Mouse (Mus musculus): ENCODE measurements around the gene Coch.

DNA sequence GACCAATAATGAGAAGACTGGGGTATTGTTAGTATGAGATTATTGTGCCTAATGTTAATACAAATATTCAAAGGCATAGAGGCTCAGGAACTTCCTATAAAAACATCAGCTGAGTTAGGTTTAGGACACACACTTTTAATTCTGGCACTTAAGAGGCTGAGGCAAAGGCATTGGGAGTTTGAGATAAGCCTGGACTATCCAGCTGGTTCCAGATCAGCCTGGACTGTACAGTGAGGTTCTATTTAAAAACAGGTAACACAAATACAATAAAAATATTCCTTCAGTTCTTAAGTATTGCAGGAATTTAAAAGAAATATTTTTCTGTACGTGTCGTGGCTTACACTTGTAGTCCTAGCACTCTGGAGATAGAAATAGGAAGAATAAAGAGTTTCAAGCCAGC is 43.1 kb downstream of the Coch start:
- TF ChIP-seq CTCF (IDR thresholded peaks at IDR 0.05) (no peak), EP300 (IDR thresholded peaks at IDR 0.05) (no peak)

Measured in lung, postnatal 0 days (tissue).